Mouse (Mus musculus) hindbrain, embryonic 12.5 days (tissue): ENCODE results near the gene Ttpal. TPM values are rescaled to one million over a fixed set of nuclear protein-coding genes. Genes with fewer than 3 reads are reported as not detected.
"Not testable (repeated sequence)": the region's sequence is repeated elsewhere in the genome, so short reads cannot be mapped to it uniquely, and the experiment has no call there.

Experiments
- ATAC-seq: fragments of 200-750 bp; cut with Nextera tagmentation; 2 replicates; pipeline ENCODE4 v1.8.0; 2017; ENCODE audit warnings: moderate TSS enrichment; ENCODE audit not compliant: low FRiP score
- H3K27ac ChIP-seq: fragments of 300-500 bp; sonication (generic); 2 replicates; pipeline ENCODE4 v1.5.1; 2016; ENCODE audit warnings: mild to moderate bottlenecking
- H3K27me3 ChIP-seq: fragments of 300-500 bp; sonication (generic); 2 replicates; pipeline ENCODE4 v1.6.1; 2016; ENCODE audit warnings: mild to moderate bottlenecking
- H3K36me3 ChIP-seq: fragments of 300-500 bp; sonication (generic); 2 replicates; pipeline ENCODE4 v1.6.1; 2016; ENCODE audit warnings: mild to moderate bottlenecking
- H3K4me1 ChIP-seq: fragments of 300-500 bp; sonication (generic); 2 replicates; pipeline ENCODE4 v1.6.1; 2016
- H3K4me2 ChIP-seq: fragments of 300-500 bp; sonication (generic); replicated peaks from 2 replicates; pipeline ENCODE4 v1.6.1; 2016; ENCODE audit warnings: mild to moderate bottlenecking
- H3K4me3 ChIP-seq: fragments of 300-500 bp; sonication (generic); 2 replicates; pipeline ENCODE4 v1.5.1; 2016; ENCODE audit warnings: mild to moderate bottlenecking
- H3K9ac ChIP-seq: fragments of 300-500 bp; sonication (generic); 2 replicates; pipeline ENCODE4 v1.6.1; 2016; ENCODE audit warnings: mild to moderate bottlenecking, moderate library complexity
- H3K9me3 ChIP-seq: fragments of 300-500 bp; sonication (generic); replicated peaks from 2 replicates; pipeline ENCODE4 v1.6.1; 2016; ENCODE audit warnings: mild to moderate bottlenecking
- WGBS: fragments of 180-500 bp; shearing (Covaris S2); methylation state at CpG from one replicate; pipeline ENCODE4 v1.1.7; 2016; 5-methylcytosine and 5-hydroxymethylcytosine counted together
- polyA plus RNA-seq: library from polyadenylated mRNA; unstranded; fragments of >200 nt; fragmentation: Nextera tagmentation; extraction: Ambion mirVana; gene quantifications from 2 replicates; pipeline ENCODE4 v1.2.1, GENCODE M21; 2016

Ttpal gene
- polyA plus RNA-seq, 1 experiment from 2014 or later, result 51.5 TPM

GRCm38 (mm10) chr2:163615906-163616651 is 14.0 kb downstream of the Ttpal start:
- H3K36me3 ChIP-seq, result peaks cover 87% of the 10 kb centered on the region
- 88% methylated on average over 4 of the region's 4 CpGs for WGBS
- no peaks in the 10 kb centered on the region for H3K27me3 ChIP-seq
- H3K27ac ChIP-seq, result no peak overlapping the region
- H3K9me3 ChIP-seq, result no peaks in the 10 kb centered on the region
- no peak for ATAC-seq
- H3K4me2 ChIP-seq, result no peak overlapping the region
- H3K4me3 ChIP-seq, result no peak overlapping the region
- H3K9ac ChIP-seq, result no peak overlapping the region
- no peaks in the 10 kb centered on the region for H3K4me1 ChIP-seq

GRCm38 (mm10) chr2:163616652-163617227 is 14.6 kb downstream of the Ttpal start:
- peaks cover 86% of the 10 kb centered on the region for H3K36me3 ChIP-seq
- ATAC-seq, result no peak
- no peak overlapping the region for H3K4me2 ChIP-seq
- no peaks in the 10 kb centered on the region for H3K9me3 ChIP-seq
- H3K27me3 ChIP-seq, result no peaks in the 10 kb centered on the region
- no peak overlapping the region for H3K9ac ChIP-seq
- no peak overlapping the region for H3K4me3 ChIP-seq
- H3K4me1 ChIP-seq, result no peaks in the 10 kb centered on the region
- H3K27ac ChIP-seq, result no peak overlapping the region
- WGBS, result 89% methylated on average over 3 of the region's 3 CpGs

GRCm38 (mm10) chr2:163617232-163617863 is 15.2 kb downstream of the Ttpal start:
- H3K9ac ChIP-seq, result no peak overlapping the region
- H3K4me3 ChIP-seq, result no peak overlapping the region
- H3K4me1 ChIP-seq, result no peaks in the 10 kb centered on the region
- no peaks in the 10 kb centered on the region for H3K9me3 ChIP-seq
- H3K27me3 ChIP-seq, result no peaks in the 10 kb centered on the region
- H3K36me3 ChIP-seq, result peaks cover 80% of the 10 kb centered on the region
- ATAC-seq, result no peak
- H3K27ac ChIP-seq, result no peak overlapping the region
- 83% methylated on average over 3 of the region's 3 CpGs for WGBS
- H3K4me2 ChIP-seq, result no peak overlapping the region

GRCm38 (mm10) chr2:163617874-163618273 is 15.8 kb downstream of the Ttpal start:
- ATAC-seq, result no peak
- Histone ChIP-seq H3K4me2 (no peak overlapping the region), H3K4me1 (no peaks in the 10 kb centered on the region), H3K36me3 (peaks cover 79% of the 10 kb centered on the region), H3K27me3 (no peaks in the 10 kb centered on the region), H3K27ac (no peak overlapping the region), H3K4me3 (no peak overlapping the region), H3K9me3 (no peaks in the 10 kb centered on the region), H3K9ac (no peak overlapping the region)
- 91% methylated on average over 4 of the region's 4 CpGs for WGBS

- ATAC-seq, result no peak
- H3K9ac ChIP-seq, result no peak overlapping the region
- H3K27me3 ChIP-seq, result no peaks in the 10 kb centered on the region
- no peak overlapping the region for H3K4me3 ChIP-seq
- H3K36me3 ChIP-seq, result peaks cover 75% of the 10 kb centered on the region
- H3K9me3 ChIP-seq, result no peaks in the 10 kb centered on the region
- WGBS, result 89% methylated on average over 8 of the region's 8 CpGs
- H3K4me2 ChIP-seq, result no peak overlapping the region
- no peaks in the 10 kb centered on the region for H3K4me1 ChIP-seq
- no peak overlapping the region for H3K27ac ChIP-seq
Observed at GRCm38 (mm10) chr2:163620451-163620850, 18.3 kb downstream of the Ttpal start.

- not testable (repeated sequence) for H3K27me3 ChIP-seq, H3K4me2 ChIP-seq, ATAC-seq, H3K27ac ChIP-seq, H3K9ac ChIP-seq, H3K4me3 ChIP-seq, H3K9me3 ChIP-seq, H3K4me1 ChIP-seq
- peaks cover 76% of the 10 kb centered on the region for H3K36me3 ChIP-seq
- WGBS, result 94% methylated on average over 3 of the region's 3 CpGs
Observed at GRCm38 (mm10) chr2:163621401-163621800, 19.3 kb downstream of the Ttpal start.

- Histone ChIP-seq H3K4me3 (no peak overlapping the region), H3K4me1 (no peaks in the 10 kb centered on the region), H3K27ac (no peak overlapping the region), H3K9me3 (no peaks in the 10 kb centered on the region), H3K4me2 (no peak overlapping the region), H3K36me3 (peaks cover 75% of the 10 kb centered on the region), H3K27me3 (no peaks in the 10 kb centered on the region), H3K9ac (no peak overlapping the region)
- 94% methylated on average over 4 of the region's 4 CpGs for WGBS
- no peak for ATAC-seq
Observed at GRCm38 (mm10) chr2:163631223-163631622, 29.1 kb downstream of the Ttpal start.

GRCm38 (mm10) chr2:163631715-163632114 is 29.6 kb downstream of the Ttpal start:
- Histone ChIP-seq H3K4me1 (no peaks in the 10 kb centered on the region), H3K4me3 (no peak overlapping the region), H3K36me3 (peaks cover 71% of the 10 kb centered on the region), H3K9me3 (no peaks in the 10 kb centered on the region), H3K27ac (no peak overlapping the region), H3K27me3 (no peaks in the 10 kb centered on the region), H3K9ac (no peak overlapping the region), H3K4me2 (no peak overlapping the region)
- no peak for ATAC-seq
- WGBS, result 92% methylated on average over 2 of the region's 2 CpGs

- Histone ChIP-seq H3K4me3 (no peak overlapping the region), H3K4me1 (no peaks in the 10 kb centered on the region), H3K27ac (no peak overlapping the region), H3K27me3 (no peaks in the 10 kb centered on the region), H3K9ac (no peak overlapping the region), H3K4me2 (no peak overlapping the region), H3K9me3 (no peaks in the 10 kb centered on the region), H3K36me3 (peaks cover 48% of the 10 kb centered on the region)
- WGBS, result 96% methylated on average over 2 of the region's 2 CpGs
- no peak for ATAC-seq
Observed at GRCm38 (mm10) chr2:163634211-163634610, 32.1 kb downstream of the Ttpal start.

GRCm38 (mm10) chr2:163636057-163636456 is 33.9 kb downstream of the Ttpal start:
- H3K27ac ChIP-seq, result no peak overlapping the region
- no peak overlapping the region for H3K9ac ChIP-seq
- H3K4me1 ChIP-seq, result no peaks in the 10 kb centered on the region
- no peak for ATAC-seq
- H3K9me3 ChIP-seq, result no peaks in the 10 kb centered on the region
- H3K27me3 ChIP-seq, result no peaks in the 10 kb centered on the region
- H3K4me3 ChIP-seq, result no peak overlapping the region
- no peak overlapping the region for H3K4me2 ChIP-seq
- 97% methylated on average over 2 of the region's 2 CpGs for whole genome bisulfite sequencing
- H3K36me3 ChIP-seq, result peaks cover 32% of the 10 kb centered on the region

- WGBS, result 74% methylated on average over 5 of the region's 5 CpGs
- H3K27me3 ChIP-seq, result no peaks in the 10 kb centered on the region
- ATAC-seq, result no peak
Observed at GRCm38 (mm10) chr2:163637655-163638266, 35.6 kb downstream of the Ttpal start.

GRCm38 (mm10) chr2:163640493-163640892 is 38.4 kb downstream of the Ttpal start:
- Histone ChIP-seq H3K27ac (no peak overlapping the region), H3K4me2 (no peak overlapping the region), H3K27me3 (no peaks in the 10 kb centered on the region), H3K4me3 (no peak overlapping the region), H3K4me1 (peaks cover 18% of the 10 kb centered on the region), H3K9me3 (no peaks in the 10 kb centered on the region), H3K36me3 (peaks cover 2% of the 10 kb centered on the region; the same call in 1 of the 2 replicates), H3K9ac (no peak overlapping the region)
- no peak for ATAC-seq
- 87% methylated on average over 3 of the region's 3 CpGs for WGBS

More at GRCm38 (mm10) chr2:163637655-163638266, 35.6 kb downstream of the Ttpal start:
- no peak overlapping the region for H3K4me3 ChIP-seq
- H3K27ac ChIP-seq, result no peak overlapping the region
- peaks cover 6% of the 10 kb centered on the region for H3K4me1 ChIP-seq
- no peak overlapping the region for H3K9ac ChIP-seq
- no peaks in the 10 kb centered on the region for H3K9me3 ChIP-seq
- H3K36me3 ChIP-seq, result peaks cover 17% of the 10 kb centered on the region
- no peak overlapping the region for H3K4me2 ChIP-seq
